Mouse (Mus musculus) small intestine, adult 2 months (tissue): ENCODE measurements around the gene C130026I21Rik.
"Not testable (repeated sequence)": the region's sequence is repeated elsewhere in the genome, so short reads cannot be mapped to it uniquely, and the experiment has no call there.

ENCODE experiments used
- CTCF ChIP-seq: fragments of 200-500 bp; IDR thresholded peaks from 2 replicates; pipeline ENCODE4 v1.5.1; 2012; ENCODE audit warnings: low read depth, mild to moderate bottlenecking, control low read depth, inconsistent platforms, low read length, moderate library complexity, mixed read lengths; ENCODE audit not compliant: insufficient replicate concordance, insufficient read length; ENCODE audit errors: extremely low read depth
- POLR2A ChIP-seq: fragments of 200-500 bp; IDR thresholded peaks from 2 replicates; pipeline ENCODE4 v1.6.1; 2012; ENCODE audit warnings: low read depth, mild to moderate bottlenecking, control low read depth, inconsistent platforms, low read length, moderate library complexity

DNA sequence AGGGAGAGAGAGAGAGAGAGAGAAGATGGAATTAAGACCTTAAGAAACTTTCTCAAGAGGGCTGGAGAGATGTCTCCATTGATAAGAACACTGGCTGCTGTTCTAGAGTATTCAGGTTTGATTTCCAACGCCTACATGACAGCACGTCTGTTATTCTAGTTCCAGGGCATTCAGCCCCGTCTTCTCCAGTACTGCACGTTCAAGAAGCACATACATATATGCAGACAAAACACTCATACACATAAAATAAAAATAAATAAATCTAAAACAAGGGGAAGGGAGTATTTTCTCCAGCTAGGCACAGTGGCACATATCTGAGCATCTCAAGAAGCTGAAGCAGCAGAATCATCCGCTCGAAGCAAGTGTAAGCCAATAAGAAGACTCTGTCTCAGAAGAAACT is 234.6 kb downstream of the C130026I21Rik start:
- TF ChIP-seq CTCF, POLR2A: not testable (repeated sequence)
